In the genomic region with DNA sequence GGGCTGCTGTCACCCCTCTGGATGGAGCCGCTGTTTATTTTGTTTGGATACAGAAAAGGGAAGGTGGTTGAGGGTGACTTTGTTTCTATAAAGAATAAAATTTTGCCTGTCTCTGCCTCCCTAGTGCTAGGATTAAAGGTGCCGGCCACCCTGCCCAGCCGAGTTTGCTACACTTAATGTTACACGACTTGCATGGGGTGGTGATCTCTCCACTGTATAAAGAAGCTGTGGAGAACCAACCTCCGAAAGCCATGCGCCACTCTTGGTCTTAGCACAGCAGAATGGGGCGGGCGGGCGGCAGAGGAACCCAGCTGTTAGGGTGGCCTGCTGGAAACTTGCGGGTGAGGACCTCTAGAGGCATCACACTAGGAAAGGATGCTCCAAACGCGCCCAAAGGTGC, we compare ENCODE assay signal across 22 mouse cellular contexts. TPM values are rescaled to one million over a fixed set of nuclear protein-coding genes. Genes with fewer than 3 reads are reported as not detected.
DNase-seq lines count a peak whose midpoint lies in the region; ATAC-seq and TF ChIP-seq lines count a peak whose summit lies in the region.
"Had no signal": no experiment of that assay in that cellular context is flagged by ENCODE, and none has a peak within 500 bp of the region (broad histone marks: within the 10 kb centered on the region; RNA-seq: fewer than 3 reads in every experiment).

No protein-coding gene starts in this region.

- TF ChIP-seq EP300 in ES-Bruce4 (IDR thresholded peaks at IDR 0.05; ENCODE audit: insufficient read depth, low read depth, low read length), result no peak

- no peak for TF ChIP-seq POLR2A in ES-Bruce4 (IDR thresholded peaks at IDR 0.05; ENCODE audit: insufficient read depth, low read length)

- no peaks in the 10 kb centered on the region for H3K9me3 ChIP-seq in heart, embryonic 10.5 days
- no peaks in the 10 kb centered on the region for H3K9me3 ChIP-seq in heart, embryonic 11.5 days (replicated peaks; ENCODE audit: control insufficient read depth, low read length)
- H3K9me3 ChIP-seq in lung, embryonic 15.5 days, result no peaks in the 10 kb centered on the region
- no peaks in the 10 kb centered on the region for H3K9me3 ChIP-seq in ES-Bruce4 (replicated peaks; ENCODE audit: control insufficient read depth, insufficient read depth, low read length, poor library complexity, severe bottlenecking)
- H3K9me3 ChIP-seq in stomach, embryonic 15.5 days, result no peaks in the 10 kb centered on the region
- H3K9me3 ChIP-seq: liver, embryonic 13.5 days; midbrain, embryonic 15.5 days; neural tube, embryonic 12.5 days had no signal

- no peak overlapping the region for H3K4me3 ChIP-seq in heart, embryonic 10.5 days
- no peak overlapping the region for H3K4me3 ChIP-seq in heart, embryonic 11.5 days (ENCODE audit: low read depth, low read length)
- no peak overlapping the region for H3K4me3 ChIP-seq in lung, embryonic 15.5 days
- 0 out of 2 replicates have a peak overlapping the region, but pooled peaks have one; percentile 0 for H3K4me3 ChIP-seq in ES-Bruce4 (ENCODE audit: low read depth, low read length)
- no peak overlapping the region for H3K4me3 ChIP-seq in stomach, embryonic 15.5 days (replicated peaks)

- no peak for ATAC-seq in heart, embryonic 11.5 days (replicated peaks; ENCODE audit: insufficient number of reproducible peaks, low FRiP score, low TSS enrichment)
- ATAC-seq in lung, embryonic 15.5 days (ENCODE audit: borderline replicate concordance, extremely low read depth, low FRiP score, low TSS enrichment), result no peak
- no peak for ATAC-seq in stomach, embryonic 15.5 days (ENCODE audit: insufficient read depth, low FRiP score, low read depth)
- ATAC-seq: forebrain, postnatal 0 days; inflammation-experienced regulatory T-cells, adult 6 months had no signal

- H3K9ac ChIP-seq in heart, embryonic 11.5 days (ENCODE audit: low read depth, low read length), result no peak overlapping the region
- no peak overlapping the region for H3K9ac ChIP-seq in lung, embryonic 15.5 days
- no peak overlapping the region for H3K9ac ChIP-seq in ES-Bruce4 (ENCODE audit: low read depth, poor library complexity, severe bottlenecking)
- H3K9ac ChIP-seq in stomach, embryonic 15.5 days, result no peak overlapping the region
- H3K9ac ChIP-seq: forebrain, postnatal 0 days; hindbrain, embryonic 14.5 days had no signal

- H3K4me2 ChIP-seq in heart, embryonic 11.5 days, result no peak overlapping the region; the same call in 1 of the 2 replicates
- peak overlapping the region; percentile 92; the same call in 1 of the 2 replicates for H3K4me2 ChIP-seq in lung, embryonic 15.5 days
- 0 out of 2 replicates have a peak overlapping the region, but pooled peaks have one; percentile 3 for H3K4me2 ChIP-seq in stomach, embryonic 15.5 days

- no peak for TF ChIP-seq CTCF in ES-Bruce4 (IDR thresholded peaks at IDR 0.05; ENCODE audit: low read depth, low read length)

- WGBS in heart, embryonic 10.5 days, result 53% methylated on average over 12 of the region's 12 CpGs
- WGBS in heart, embryonic 11.5 days (ENCODE audit: insufficient replicate concordance), result 53% methylated on average over 12 of the region's 12 CpGs
- WGBS in lung, embryonic 15.5 days, result 51% methylated on average over 12 of the region's 12 CpGs
- 58% methylated on average over 12 of the region's 12 CpGs for WGBS in stomach, embryonic 15.5 days

- no peaks in the 10 kb centered on the region for H3K36me3 ChIP-seq in heart, embryonic 10.5 days
- no peaks in the 10 kb centered on the region for H3K36me3 ChIP-seq in heart, embryonic 11.5 days (ENCODE audit: control insufficient read depth, insufficient read depth, low read length)
- no peaks in the 10 kb centered on the region for H3K36me3 ChIP-seq in lung, embryonic 15.5 days
- no peaks in the 10 kb centered on the region for H3K36me3 ChIP-seq in ES-Bruce4 (ENCODE audit: control insufficient read depth, insufficient read depth, low read length, poor library complexity, severe bottlenecking)
- no peaks in the 10 kb centered on the region for H3K36me3 ChIP-seq in stomach, embryonic 15.5 days
- H3K36me3 ChIP-seq: liver, embryonic 13.5 days; midbrain, embryonic 15.5 days; neural tube, embryonic 12.5 days had no signal

- no peak for DNase-seq in heart, embryonic 10.5 days (ENCODE audit: low spot score)
- DNase-seq in lung, adult 18-20 months, result no peak
- no peak for DNase-seq in layer of hippocampus, postnatal 14 days (ENCODE audit: low spot score in 2 of 2)
- DNase-seq: adrenal gland, postnatal 14 days; B cell, adult 2 months; cerebellum, adult 2 months; forebrain, postnatal 0 days; gastrocnemius, postnatal 14 days; heart, adult 18-20 months; heart, postnatal 36 days; liver, embryonic 13.5 days; right cerebral cortex, postnatal 14 days; thymus, adult 2 months had no signal

- peaks cover 50% of the 10 kb centered on the region for H3K27me3 ChIP-seq in heart, embryonic 10.5 days (ENCODE audit: insufficient read depth, poor library complexity, severe bottlenecking)
- H3K27me3 ChIP-seq in heart, embryonic 11.5 days (ENCODE audit: control insufficient read depth, insufficient read depth, low read length), result peaks cover 7% of the 10 kb centered on the region
- H3K27me3 ChIP-seq in lung, embryonic 15.5 days, result peaks cover 11% of the 10 kb centered on the region; the same call in 1 of the 2 replicates
- no peaks in the 10 kb centered on the region for H3K27me3 ChIP-seq in ES-Bruce4 (ENCODE audit: control insufficient read depth, insufficient read depth, low read length, poor library complexity, severe bottlenecking)
- H3K27me3 ChIP-seq in stomach, embryonic 15.5 days (replicated peaks), result no peaks in the 10 kb centered on the region

- peaks cover 28% of the 10 kb centered on the region for H3K4me1 ChIP-seq in heart, embryonic 10.5 days
- H3K4me1 ChIP-seq in heart, embryonic 11.5 days (ENCODE audit: control insufficient read depth, insufficient read depth, low read length), result peaks cover 7% of the 10 kb centered on the region
- H3K4me1 ChIP-seq in lung, embryonic 15.5 days, result peaks cover 18% of the 10 kb centered on the region
- peaks cover 2% of the 10 kb centered on the region for H3K4me1 ChIP-seq in ES-Bruce4 (ENCODE audit: control insufficient read depth, insufficient read depth, low read length)
- H3K4me1 ChIP-seq in stomach, embryonic 15.5 days, result peaks cover 30% of the 10 kb centered on the region

- H3K27ac ChIP-seq in heart, embryonic 10.5 days, result 0 out of 2 replicates have a peak overlapping the region, but pooled peaks have one; percentile 89
- H3K27ac ChIP-seq in heart, embryonic 11.5 days (ENCODE audit: low read depth, low read length), result no peak overlapping the region
- H3K27ac ChIP-seq in lung, embryonic 15.5 days, result no peak overlapping the region
- no peak overlapping the region for H3K27ac ChIP-seq in ES-Bruce4 (ENCODE audit: insufficient read depth, low read length)
- H3K27ac ChIP-seq in stomach, embryonic 15.5 days, result 0 out of 2 replicates have a peak overlapping the region, but pooled peaks have one; percentile 3
- H3K27ac ChIP-seq: hindbrain, embryonic 14.5 days; liver, embryonic 13.5 days; macrophage; midbrain, embryonic 15.5 days; neural tube, embryonic 12.5 days had no signal

RNA-seq across cellular contexts. Expression of gene Synj2, which starts 1.2 kb away (rescaled TPM):
- polyA plus RNA-seq in heart, embryonic 10.5 days (2016; fragmentation: Nextera tagmentation; extraction: Ambion mirVana), result 3.4 and 3.8 TPM in 2 replicates
- 3.0 and 3.3 TPM in 2 replicates for polyA plus RNA-seq in heart, embryonic 11.5 days (2014; fragmentation: Nextera tagmentation; extraction: Ambion mirVana)
- polyA plus RNA-seq in lung, embryonic 15.5 days (2015; fragmentation: Nextera tagmentation; extraction: Ambion mirVana), result 3.3 and 3.4 TPM in 2 replicates
- polyA plus RNA-seq in ES-Bruce4 (2011; ENCODE audit: insufficient read depth, insufficient read length, low read depth, missing spikeins), result 7.6 and 11.3 TPM in 2 replicates
- polyA plus RNA-seq in stomach, embryonic 15.5 days (2015; fragmentation: Nextera tagmentation; extraction: Ambion mirVana), result 5.9 and 6.6 TPM in 2 replicates
- 10 to 100 TPM; 47.4 to 52.1 TPM for total RNA-seq in layer of hippocampus, postnatal 14 days (2021)

Comparison
In these comparisons a context has a peak if more than half of its experiments do, and no peak if none do; other contexts are left out.
1. H3K27ac ChIP-seq: peak in heart, embryonic 10.5 days (single experiment) and stomach, embryonic 15.5 days (single experiment); none in heart, embryonic 11.5 days (single experiment), lung, embryonic 15.5 days (single experiment) and ES-Bruce4 (single experiment).